Mouse (Mus musculus) central nervous system, embryonic 14 days (tissue): ENCODE data around the gene Nepro. TPM values are rescaled to one million over a fixed set of nuclear protein-coding genes. Genes with fewer than 3 reads are reported as not detected.

Experiments
- polyA plus RNA-seq: library from polyadenylated mRNA; depleted of rRNA; stranded (reverse); fragments of >200 nt; gene quantifications from 2 replicates; pipeline ENCODE4 v1.2.3, GENCODE M21; 2012; rRNA removed

The Nepro gene
- 6.9 and 7.8 TPM in 2 replicates for polyA plus RNA-seq

GRCm38 (mm10) chr16:44724083-44724787 lies at the start of gene Nepro:
Gene Nepro (plus strand): TSS chr16:44724301.

GRCm38 (mm10) chr16:44745866-44746562 lies 21.9 kb downstream of the Nepro start, which contains the start of gene Gtpbp8:
Gene Gtpbp8 (minus strand): TSS chr16:44746363.

GRCm38 (mm10) chr16:44765555-44766319 lies 41.6 kb downstream of the Nepro start, which contains the start of gene Cd200r1:
Gene Cd200r1 (plus strand): TSS chr16:44765736.

Other genes with a start within 250 kb of the Nepro start
- gene Boc, start 165.4 kb upstream of the Nepro start, polyA plus RNA-seq = 22.9 and 29.9 TPM in 2 replicates
- gene Gtpbp8, start 22.1 kb downstream of the Nepro start, polyA plus RNA-seq = 19.7 and 21.2 TPM in 2 replicates
- 0.51 and 0.68 TPM in 2 replicates for gene Cd200r1, start 41.4 kb downstream of the Nepro start, polyA plus RNA-seq
- 0.13 and 0.16 TPM in 2 replicates for gene Cd200r4, start 87.4 kb downstream of the Nepro start, polyA plus RNA-seq
- 0.04 TPM in 2 replicates for gene Cd200r2, start 142.8 kb downstream of the Nepro start, polyA plus RNA-seq
- gene Cd200r3, start 219.4 kb downstream of the Nepro start, polyA plus RNA-seq = 0.04 and 0.11 TPM in 2 replicates